Mouse (Mus musculus) heart, postnatal 0 days (tissue): ENCODE measurements around the gene Htra2.

ENCODE experiments used
- CTCF ChIP-seq: IDR thresholded peaks from 2 replicates; pipeline ENCODE4 v1.5.1; 2016; ENCODE audit warnings: antibody characterized with exemption, control low read depth, low read depth
- EP300 ChIP-seq: IDR thresholded peaks from 2 replicates; pipeline ENCODE4 v1.6.1; 2016; ENCODE audit warnings: antibody characterized with exemption, low read depth

DNA sequence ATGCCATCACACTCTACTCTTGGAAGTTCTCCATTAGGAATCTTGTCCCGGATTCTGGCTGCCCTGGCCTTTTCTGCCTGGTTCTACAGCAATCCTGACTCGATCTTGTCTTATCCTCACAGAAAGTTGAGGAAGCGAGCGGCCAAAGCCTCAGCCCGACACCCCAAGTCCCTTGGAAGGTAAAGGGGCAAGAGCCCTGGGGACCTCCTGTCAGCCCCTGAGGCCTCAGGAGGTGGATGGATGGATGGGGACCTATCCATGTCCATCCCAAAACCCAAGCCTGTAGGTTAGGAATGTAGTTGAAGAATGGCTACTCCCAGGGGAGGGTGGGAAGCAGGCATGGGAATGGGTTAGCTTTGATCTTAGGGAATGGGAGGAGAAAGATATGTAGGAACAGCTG lies 11.1 kb downstream of the Htra2 start:
- TF ChIP-seq CTCF: no peak
- TF ChIP-seq EP300: no peak
